In the genomic region with DNA sequence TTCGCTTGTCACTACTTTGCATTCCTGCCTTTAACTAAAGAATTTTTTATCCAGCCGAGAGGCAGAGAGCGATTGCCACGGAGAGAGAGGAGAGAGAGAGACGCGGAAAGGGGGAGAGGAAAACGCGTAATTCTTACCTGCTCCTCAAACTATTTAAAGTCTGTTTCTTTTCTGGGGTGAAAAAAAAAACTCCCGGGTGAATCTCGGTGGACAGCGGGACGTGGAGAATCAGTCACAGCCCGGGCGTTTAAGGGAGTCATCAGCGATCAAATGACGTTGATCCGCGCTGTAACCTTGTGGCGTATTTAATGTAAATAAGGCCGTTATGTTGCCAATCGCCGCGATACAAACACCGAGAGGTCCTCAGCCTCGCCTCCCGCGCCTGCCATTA, we compare ENCODE assay signal across 9 mouse cellular contexts. TPM values are rescaled to one million over a fixed set of nuclear protein-coding genes. Genes with fewer than 3 reads are reported as not detected.
DNase-seq lines count a peak whose midpoint lies in the region; ATAC-seq lines count a peak whose summit lies in the region.
"Had no signal": no experiment of that assay in that cellular context is flagged by ENCODE, and none has a peak within 500 bp of the region (broad histone marks: within the 10 kb centered on the region; RNA-seq: fewer than 3 reads in every experiment).

A gene (minus strand): TSS at position 330 of the 391 bp plus-strand sequence.

- ATAC-seq in kidney, embryonic 16.5 days (ENCODE audit: low FRiP score, low TSS enrichment), result no peak
- ATAC-seq in heart, embryonic 14.5 days (ENCODE audit: insufficient number of reproducible peaks, insufficient read depth, low FRiP score, low read depth), result no peak
- ATAC-seq: Patski had no signal

- peaks cover 29% of the 10 kb centered on the region for H3K4me1 ChIP-seq in kidney, embryonic 16.5 days (ENCODE audit: insufficient read depth, low read length)
- peaks cover 7 to 10% of the 10 kb centered on the region in 2 experiments for H3K4me1 ChIP-seq in heart, embryonic 14.5 days (ENCODE audit: control insufficient read depth in 2 of 2, insufficient read depth in 2 of 2, low read length in 2 of 2)
- H3K4me1 ChIP-seq in limb, embryonic 10.5 days, result peaks cover 52% of the 10 kb centered on the region

- H3K36me3 ChIP-seq in kidney, embryonic 16.5 days (ENCODE audit: insufficient read depth, low read length), result no peaks in the 10 kb centered on the region
- no peaks in the 10 kb centered on the region for H3K36me3 ChIP-seq in heart, embryonic 14.5 days (ENCODE audit: control insufficient read depth, insufficient read depth, low read length)
- no peaks in the 10 kb centered on the region for H3K36me3 ChIP-seq in limb, embryonic 10.5 days

- no peak within 1 kb of the TSS for H3K27ac ChIP-seq in kidney, embryonic 16.5 days (ENCODE audit: low read length)
- no peak within 1 kb of the TSS for H3K27ac ChIP-seq in heart, embryonic 14.5 days (replicated peaks in 1 of 2; ENCODE audit: control insufficient read depth in 1 of 2, insufficient read depth in 1 of 2, low read depth in 2 of 2, low read length in 2 of 2)
- peak within 1 kb of the TSS; percentile 82; the same call in 1 of the 2 replicates for H3K27ac ChIP-seq in limb, embryonic 10.5 days

- peaks cover 72% of the 10 kb centered on the region for H3K27me3 ChIP-seq in kidney, embryonic 16.5 days (ENCODE audit: insufficient read depth, low read length)
- peaks cover 77% of the 10 kb centered on the region for H3K27me3 ChIP-seq in heart, embryonic 14.5 days (ENCODE audit: control insufficient read depth, insufficient read depth, low read length)
- peaks cover 93% of the 10 kb centered on the region for H3K27me3 ChIP-seq in limb, embryonic 10.5 days (ENCODE audit: low read depth, poor library complexity, severe bottlenecking)
- H3K27me3 ChIP-seq: Patski had no signal

- no peak for DNase-seq in kidney, postnatal 14 days
- DNase-seq in cerebellum, adult 9-10 months, result peak; percentile 74
- DNase-seq in limb, embryonic 10.5 days (ENCODE audit: low spot score), result peak; percentile 44
- DNase-seq in retina, postnatal 1 day, result peak; percentile 72
- no peak for DNase-seq in kidney, adult 9 months
- DNase-seq in urinary bladder, adult 2 months (ENCODE audit: low spot score), result no peak

- under 1% methylated on average over 27 of the region's 27 CpGs for WGBS in kidney, embryonic 16.5 days
- WGBS in heart, embryonic 14.5 days, result 1% methylated on average over 27 of the region's 27 CpGs
- under 1% methylated on average over 27 of the region's 27 CpGs for WGBS in limb, embryonic 10.5 days

- no peaks in the 10 kb centered on the region for H3K9me3 ChIP-seq in kidney, embryonic 16.5 days (ENCODE audit: low read length)
- H3K9me3 ChIP-seq in heart, embryonic 14.5 days (ENCODE audit: control insufficient read depth, low read length), result no peaks in the 10 kb centered on the region
- H3K9me3 ChIP-seq in limb, embryonic 10.5 days (replicated peaks), result no peaks in the 10 kb centered on the region

- peak within 1 kb of the TSS; percentile 63 for H3K4me3 ChIP-seq in kidney, embryonic 16.5 days (ENCODE audit: low read length)
- H3K4me3 ChIP-seq in heart, embryonic 14.5 days (ENCODE audit: control insufficient read depth in 1 of 2, insufficient read depth in 1 of 2, low read depth in 1 of 2, low read length in 2 of 2), result peak within 1 kb of the TSS; percentile 65 to 68
- peak within 1 kb of the TSS; percentile 65 for H3K4me3 ChIP-seq in limb, embryonic 10.5 days

- H3K9ac ChIP-seq in kidney, embryonic 16.5 days (replicated peaks; ENCODE audit: low read length), result peak within 1 kb of the TSS; percentile 45
- H3K9ac ChIP-seq in heart, embryonic 14.5 days (ENCODE audit: low read length), result peak within 1 kb of the TSS; percentile 77

- H3K4me2 ChIP-seq in kidney, embryonic 16.5 days (replicated peaks; ENCODE audit: low read depth, low read length), result peak within 1 kb of the TSS; percentile 98
- H3K4me2 ChIP-seq in heart, embryonic 14.5 days (ENCODE audit: low read length), result peak within 1 kb of the TSS; percentile 94

RNA-seq across cellular contexts. Expression of the gene that starts here (rescaled TPM):
- 9.0 and 10.2 TPM in 2 replicates for polyA plus RNA-seq in kidney, embryonic 16.5 days (2015; fragmentation: Nextera tagmentation; extraction: Ambion mirVana)
- polyA plus RNA-seq in heart, embryonic 14.5 days (2014; fragmentation: Nextera tagmentation; extraction: Ambion mirVana), result 3.9 and 4.7 TPM in 2 replicates
- polyA plus RNA-seq in limb, embryonic 10.5 days (2016; fragmentation: Nextera tagmentation; extraction: Ambion mirVana), result 1.3 and 1.8 TPM in 2 replicates
- 8.7 and 14.2 TPM in 2 replicates for polyA plus RNA-seq in urinary bladder, adult 2 months (2012; rRNA removed)

Comparison
In these comparisons a context has a peak if more than half of its experiments do, and no peak if none do; other contexts are left out.
1. DNase-seq: peak in cerebellum, adult 9-10 months (single experiment), limb, embryonic 10.5 days (single experiment) and retina, postnatal 1 day (single experiment); none in kidney, postnatal 14 days (single experiment), kidney, adult 9 months (single experiment) and urinary bladder, adult 2 months (single experiment).
2. Peak in every context shown above with its lines, with median percentiles within 50 percentile points of each other: H3K4me3 ChIP-seq.